Mouse (Mus musculus) testis, adult 2 months (tissue): ENCODE measurements around the gene Egln3.

ENCODE experiments used
- CTCF ChIP-seq: fragments of 200-500 bp; IDR thresholded peaks from 2 replicates; pipeline ENCODE4 v1.5.1; 2012; ENCODE audit warnings: low read depth, mild to moderate bottlenecking, inconsistent platforms, low read length, moderate library complexity; ENCODE audit not compliant: control insufficient read depth, insufficient read depth, insufficient replicate concordance
- POLR2A ChIP-seq: fragments of 200-500 bp; IDR thresholded peaks from 2 replicates; pipeline ENCODE4 v1.6.1; 2012; ENCODE audit warnings: low read depth, mild to moderate bottlenecking, inconsistent platforms, low read length, moderate library complexity; ENCODE audit not compliant: control insufficient read depth

DNA sequence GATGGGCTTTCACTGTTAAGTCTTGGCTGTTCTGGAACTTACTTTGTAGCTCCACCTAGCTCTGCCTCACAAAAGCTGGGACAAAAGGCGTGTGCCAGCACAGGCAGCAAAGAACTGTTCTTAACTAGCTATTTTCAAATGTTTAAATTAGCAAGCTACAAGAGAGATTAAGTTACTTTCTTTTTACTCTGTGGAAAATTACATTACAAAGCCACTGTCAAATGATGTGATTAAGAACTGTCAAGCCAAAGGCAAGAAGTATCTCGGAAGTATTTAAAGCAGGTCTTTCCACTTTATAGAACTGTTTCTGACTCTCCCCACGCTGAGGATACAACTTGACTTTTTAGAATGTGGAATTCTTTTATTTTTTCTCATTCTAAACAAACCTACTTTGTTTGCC lies 21.4 kb upstream of the Egln3 start:
- no peak for TF ChIP-seq CTCF
- TF ChIP-seq POLR2A = no peak
